Mouse (Mus musculus) CD4-positive, CD25-positive, alpha-beta regulatory T cell, adult 4 months (primary cell): ENCODE measurements around the gene Wrap53. TPM values are rescaled to one million over a fixed set of nuclear protein-coding genes. Genes with fewer than 3 reads are reported as not detected.
"Not testable (repeated sequence)": the region's sequence is repeated elsewhere in the genome, so short reads cannot be mapped to it uniquely, and the experiment has no call there.

Source experiments
- ATAC-seq: one replicate; pipeline ENCODE4 v1.8.0; 2017
- polyA plus RNA-seq, 2 experiments: library from polyadenylated mRNA; unstranded; fragments of 100-300 nt; shearing (Covaris generic); gene quantifications; one replicate each; pipeline ENCODE4 v1.2.1; 2017

Wrap53 gene
- polyA plus RNA-seq: 10 to 100 TPM; 23.0 to 31.9 TPM

DNA sequence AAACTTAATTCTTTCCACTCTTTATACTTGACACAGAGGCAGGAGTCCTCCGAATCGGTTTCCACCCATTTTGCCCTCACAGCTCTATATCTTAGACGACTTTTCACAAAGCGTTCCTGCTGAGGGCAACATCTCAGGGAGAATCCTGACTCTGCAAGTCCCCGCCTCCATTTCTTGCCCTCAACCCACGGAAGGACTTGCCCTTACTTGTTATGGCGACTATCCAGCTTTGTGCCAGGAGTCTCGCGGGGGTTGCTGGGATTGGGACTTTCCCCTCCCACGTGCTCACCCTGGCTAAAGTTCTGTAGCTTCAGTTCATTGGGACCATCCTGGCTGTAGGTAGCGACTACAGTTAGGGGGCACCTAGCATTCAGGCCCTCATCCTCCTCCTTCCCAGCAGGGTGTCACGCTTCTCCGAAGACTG lies at the start of gene Wrap53, which contains the start of gene Trp53:
Gene Wrap53 (minus strand): TSS at position 165 of the 424 bp plus-strand sequence.
Gene Trp53 (plus strand): TSS at position 269 of the 424 bp plus-strand sequence.
- ATAC-seq: peak; percentile 64

DNA sequence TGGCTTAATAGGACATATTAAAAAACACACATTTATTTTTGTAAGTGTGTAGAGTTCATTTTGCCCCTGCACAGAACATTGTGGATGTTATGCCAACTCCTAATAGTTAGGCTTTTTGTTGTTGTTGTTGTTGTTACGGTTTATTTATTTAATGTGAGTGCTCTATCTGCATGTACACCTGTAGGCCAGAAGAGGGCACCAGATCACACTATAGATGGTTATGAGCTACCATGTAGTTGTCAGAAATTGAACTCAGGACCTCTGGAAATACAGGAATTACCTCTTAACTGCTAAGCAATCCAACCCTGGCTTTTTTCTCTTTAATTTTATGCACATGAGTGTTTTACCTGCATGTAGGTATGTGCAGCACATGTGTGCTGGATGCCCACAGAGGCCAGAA lies 49.7 kb upstream of the Wrap53 start:
- no peak for ATAC-seq

DNA sequence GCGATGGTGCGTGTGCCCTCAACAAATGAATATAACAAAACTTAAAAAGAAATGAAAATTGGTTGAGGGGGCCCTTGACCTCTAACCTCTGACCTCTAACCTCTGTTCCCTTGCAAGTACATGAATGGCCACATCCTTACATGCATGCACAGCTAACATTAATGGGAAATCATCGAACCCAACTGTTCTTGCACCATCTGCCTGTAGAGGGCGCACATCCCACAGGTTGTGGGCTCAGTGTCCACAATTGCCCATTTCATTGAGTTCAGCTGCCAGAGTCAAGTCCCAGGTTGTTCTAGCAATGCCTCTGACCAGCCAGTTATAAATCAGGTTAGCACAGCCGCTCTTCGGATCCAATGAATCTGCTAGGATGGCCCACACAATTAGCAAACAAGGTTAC lies 48.2 kb upstream of the Wrap53 start:
- ATAC-seq: no peak

DNA sequence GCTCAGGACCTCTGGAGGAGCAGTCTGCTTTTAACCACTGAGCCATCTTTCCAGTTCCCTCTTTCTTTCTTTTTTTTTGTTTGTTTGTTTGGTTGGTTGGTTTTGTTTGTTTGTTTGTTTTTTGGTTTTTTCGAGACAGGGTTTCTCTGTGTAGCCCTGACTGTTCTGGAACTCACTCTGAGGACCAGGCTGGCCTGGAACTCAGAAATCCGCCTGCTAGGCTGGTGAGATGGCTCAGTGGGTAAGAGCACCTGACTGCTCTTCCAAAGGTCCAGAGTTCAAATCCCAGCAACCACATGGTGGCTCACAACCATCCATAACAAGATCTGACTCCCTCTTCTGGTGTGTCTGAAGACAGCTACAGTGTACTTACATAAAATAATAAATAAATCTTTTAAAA lies 44.3 kb upstream of the Wrap53 start:
- not testable (repeated sequence) for ATAC-seq

DNA sequence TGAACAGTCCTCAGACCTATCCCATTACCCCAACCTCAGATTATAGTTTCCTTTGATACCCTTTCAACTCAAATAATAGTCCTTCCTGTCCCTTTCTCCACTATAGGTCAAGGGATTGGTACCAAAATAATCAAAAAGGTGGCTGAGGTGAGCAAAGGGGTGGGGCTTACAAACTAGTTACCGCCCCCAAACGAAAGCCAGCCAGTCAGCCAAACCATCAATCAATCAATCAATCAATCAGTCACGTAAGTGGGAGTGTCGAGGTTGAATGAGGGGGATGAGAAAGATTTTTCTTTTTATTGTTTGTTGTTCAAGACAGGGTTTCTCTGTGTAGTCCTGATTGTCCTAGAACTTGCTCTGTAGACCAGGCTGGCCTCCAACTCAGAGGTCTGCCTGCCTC lies 43.0 kb upstream of the Wrap53 start:
- no peak for ATAC-seq

DNA sequence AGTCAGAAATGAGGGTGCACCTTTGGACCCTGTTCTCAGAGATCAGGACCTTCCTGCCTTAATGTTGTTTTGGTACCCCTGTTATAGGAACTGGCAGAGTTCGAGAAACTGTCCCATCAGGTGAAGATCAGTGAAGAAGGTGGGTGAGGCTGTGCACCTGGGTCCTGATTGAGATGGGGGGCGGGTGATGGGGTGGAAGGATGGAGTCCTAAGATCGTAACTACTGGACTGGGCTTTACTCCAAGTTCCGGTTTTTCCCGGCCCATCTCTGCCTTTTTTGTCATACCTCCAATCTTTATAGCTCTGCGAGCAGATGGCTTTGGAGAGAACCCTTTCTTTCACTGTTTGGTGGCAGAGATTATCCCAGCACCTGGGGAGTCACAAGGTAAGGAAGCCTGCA lies 42.4 kb upstream of the Wrap53 start:
- no peak for ATAC-seq

DNA sequence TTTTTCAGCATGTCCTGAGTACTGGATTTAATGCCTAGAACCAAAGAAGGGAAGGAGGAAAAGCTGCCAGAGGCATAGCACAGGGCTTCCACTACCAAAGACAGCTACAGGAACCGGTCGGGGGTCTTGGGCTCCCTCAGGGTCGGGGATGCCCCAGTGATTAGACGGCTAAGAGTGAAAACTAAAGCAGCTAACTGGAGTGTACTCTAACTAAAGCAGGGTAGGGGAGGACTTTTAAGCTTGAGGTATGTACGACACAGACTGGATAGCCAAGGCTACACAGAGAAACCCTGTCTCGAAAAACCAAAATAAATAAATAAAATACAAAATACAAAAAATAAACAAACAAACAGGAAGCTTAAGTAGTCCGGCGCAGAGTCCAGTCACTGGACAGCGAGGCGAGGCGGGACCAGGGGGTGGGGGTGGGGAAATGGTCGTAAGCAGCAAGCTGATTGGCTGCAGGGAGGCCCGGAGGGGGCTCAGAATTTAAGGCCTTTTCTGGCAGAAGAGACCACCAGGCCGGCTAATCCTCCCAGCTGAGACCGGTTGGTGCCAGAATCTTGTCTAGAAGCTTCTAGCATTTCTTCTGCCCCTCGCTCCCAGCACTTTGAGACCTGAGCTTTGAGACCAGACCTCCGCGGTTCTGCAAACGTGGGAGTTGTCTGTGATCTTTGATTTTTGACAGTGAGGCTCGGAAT lies 41.7 kb upstream of the Wrap53 start, which contains the start of gene Sat2:
Gene Sat2 (plus strand): TSS at position 454 of the 698 bp plus-strand sequence.
- no peak for ATAC-seq

DNA sequence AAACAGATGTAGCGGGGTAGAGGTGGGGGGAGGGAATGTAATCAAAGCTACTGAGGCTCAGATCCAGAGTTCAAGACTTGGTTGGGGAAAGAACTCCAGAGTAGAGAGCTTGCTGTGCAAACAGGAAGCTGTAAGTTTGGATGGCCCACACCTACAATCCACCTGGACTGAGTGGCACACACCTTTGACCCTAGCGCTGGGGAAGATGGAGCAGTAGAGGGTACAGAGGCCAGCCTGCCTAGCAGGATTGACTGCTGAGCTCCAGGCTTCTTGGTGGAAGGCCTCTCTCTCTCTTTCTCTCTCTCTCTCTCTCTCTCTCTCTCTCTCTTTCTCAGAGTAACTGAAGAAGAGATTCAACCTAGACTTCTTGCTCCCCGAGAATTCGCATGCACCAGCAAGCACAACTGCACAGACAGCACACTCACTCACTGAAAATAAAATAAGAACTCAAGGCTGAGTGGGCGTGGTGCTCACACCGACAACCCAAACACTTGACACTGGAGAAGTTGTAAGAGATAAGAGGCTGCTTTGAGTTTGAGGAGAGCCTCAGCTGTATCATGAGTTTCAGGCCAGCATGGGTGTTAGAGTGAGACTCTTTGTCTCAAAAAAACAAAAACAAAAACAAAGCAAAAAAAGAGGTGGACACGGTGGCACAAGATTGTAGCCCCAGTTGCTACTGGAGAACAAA lies 40.5 kb upstream of the Wrap53 start:
- ATAC-seq: no peak

DNA sequence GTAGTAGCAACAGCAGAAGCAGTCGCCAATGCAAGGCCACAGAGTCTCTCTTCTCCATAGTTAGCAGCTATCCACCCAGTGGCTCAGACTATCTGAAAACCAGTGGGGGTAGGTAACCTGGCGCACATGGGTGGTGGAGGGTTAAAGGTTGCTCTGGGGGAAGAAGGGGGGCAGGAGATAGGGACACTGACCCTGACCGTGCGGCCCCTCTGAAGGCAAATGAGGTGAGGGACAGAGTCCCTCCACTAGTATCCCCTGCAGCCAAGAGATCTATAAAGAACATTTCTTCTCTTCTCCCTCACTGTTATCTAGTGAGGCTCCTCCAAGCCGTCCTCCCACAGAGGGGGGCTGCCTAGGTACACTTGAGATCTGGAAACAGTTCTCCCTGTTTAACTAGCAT lies 37.8 kb upstream of the Wrap53 start, which contains the start of gene Shbg:
Gene Shbg (minus strand): TSS at position 101 of the 400 bp plus-strand sequence.
- ATAC-seq: no peak

DNA sequence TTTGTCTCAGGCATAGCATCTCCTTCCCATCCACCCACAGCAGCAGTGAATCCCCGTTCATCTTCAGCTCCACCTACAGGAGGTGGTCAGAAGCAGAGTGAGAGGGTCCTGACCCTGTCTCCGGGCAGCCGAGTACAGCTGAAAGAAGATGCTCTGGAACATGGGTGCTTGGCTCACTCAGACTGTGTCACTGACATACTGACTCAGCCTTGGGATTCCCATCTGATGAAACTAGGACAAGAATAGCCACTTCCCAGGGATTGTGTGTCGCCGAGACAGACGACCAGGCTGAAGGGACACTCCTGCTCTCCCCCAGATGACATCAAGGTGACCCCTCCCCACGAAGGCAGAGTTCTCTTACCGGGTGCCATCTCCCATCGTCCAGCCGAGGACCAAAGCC lies 36.7 kb upstream of the Wrap53 start:
- no peak for ATAC-seq

DNA sequence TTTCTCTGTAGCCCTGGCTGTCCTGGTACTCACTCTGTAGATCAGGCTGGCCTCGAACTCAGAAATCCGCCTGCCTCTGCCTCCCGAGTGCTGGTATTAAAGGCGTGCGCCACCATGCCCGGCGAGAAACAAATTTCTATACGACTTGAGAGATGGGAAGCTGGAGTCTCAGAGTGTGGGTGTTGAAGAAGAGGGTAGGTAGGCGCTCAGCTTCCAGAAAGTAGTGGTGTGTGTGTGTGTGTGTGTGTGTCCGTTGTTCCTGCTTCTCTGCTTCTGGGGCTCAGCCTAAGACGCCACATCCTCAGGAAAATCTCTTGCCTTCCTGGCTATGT lies 34.2 kb upstream of the Wrap53 start:
- not testable (repeated sequence) for ATAC-seq

DNA sequence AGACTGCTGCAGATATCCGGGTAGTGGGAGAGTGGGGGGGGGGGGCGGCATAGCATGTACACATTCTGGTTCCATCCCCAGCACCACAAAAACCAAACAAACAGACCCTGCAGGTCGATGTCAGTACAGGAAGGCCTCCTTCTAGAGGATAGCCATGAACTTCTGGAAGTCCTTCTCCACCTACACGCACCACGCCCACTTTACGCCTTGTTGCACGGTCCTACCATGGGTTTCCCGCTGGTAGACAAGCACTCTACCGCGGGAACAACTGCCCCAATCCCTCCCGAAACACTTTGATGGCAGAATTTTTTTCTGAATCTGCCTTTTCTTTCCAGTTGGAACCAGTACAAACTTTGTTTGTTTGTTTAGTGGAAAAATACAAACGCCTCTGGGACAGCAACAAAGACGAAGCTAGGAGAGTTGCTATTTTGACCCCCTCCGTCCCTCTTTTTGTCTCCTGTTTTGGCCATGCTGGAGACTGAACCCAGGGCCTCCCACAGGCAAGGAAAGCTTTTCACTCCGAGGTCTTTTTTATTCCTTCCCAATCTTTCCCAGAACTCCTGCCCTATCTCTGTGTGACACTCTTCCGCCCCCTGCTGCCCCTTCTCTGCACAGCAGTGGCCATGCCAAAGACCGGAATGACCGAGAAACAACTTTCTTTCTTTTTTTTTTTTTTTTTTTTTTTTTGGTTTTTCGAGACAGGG lies 33.6 kb upstream of the Wrap53 start:
- no peak for ATAC-seq

DNA sequence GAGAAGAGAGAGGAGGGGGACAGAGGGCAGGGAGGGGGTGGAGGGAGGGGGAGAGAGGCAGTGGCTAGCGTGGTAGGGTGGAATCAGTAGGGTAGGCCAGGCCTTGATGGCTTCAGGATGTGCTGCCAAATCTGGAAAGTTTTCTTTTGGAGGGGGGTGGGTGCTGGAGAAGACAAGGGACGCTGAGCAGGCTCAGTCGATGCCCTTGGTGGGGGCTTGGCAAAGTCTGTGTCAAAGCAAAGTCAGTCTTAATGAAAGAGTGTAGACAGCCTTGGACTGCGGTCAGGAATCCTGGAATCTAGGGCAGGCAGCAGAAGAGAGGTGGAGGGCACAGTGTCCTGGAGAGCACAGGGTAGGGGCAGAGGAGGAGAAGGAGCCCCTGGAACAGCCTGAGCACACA lies 30.8 kb upstream of the Wrap53 start:
- ATAC-seq: no peak

DNA sequence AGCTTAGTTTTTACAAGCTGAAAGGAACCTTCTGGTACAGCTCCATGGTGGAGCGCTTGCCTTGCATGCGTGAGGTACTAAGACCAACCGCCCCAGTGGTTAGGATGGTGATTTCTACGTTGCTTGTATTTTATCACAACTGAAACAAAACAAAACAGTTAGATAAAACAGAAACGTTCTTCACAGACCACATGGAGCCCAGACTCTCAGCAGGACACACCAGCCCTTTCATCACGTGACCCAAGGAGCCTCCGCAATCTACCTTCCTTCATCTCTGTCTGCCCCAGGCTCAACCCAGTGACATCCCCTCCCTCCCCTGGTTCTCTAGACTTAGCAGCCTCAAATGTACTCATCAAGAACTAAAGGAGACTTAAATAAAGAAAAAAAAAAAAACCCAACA lies 29.4 kb upstream of the Wrap53 start:
- ATAC-seq: no peak

DNA sequence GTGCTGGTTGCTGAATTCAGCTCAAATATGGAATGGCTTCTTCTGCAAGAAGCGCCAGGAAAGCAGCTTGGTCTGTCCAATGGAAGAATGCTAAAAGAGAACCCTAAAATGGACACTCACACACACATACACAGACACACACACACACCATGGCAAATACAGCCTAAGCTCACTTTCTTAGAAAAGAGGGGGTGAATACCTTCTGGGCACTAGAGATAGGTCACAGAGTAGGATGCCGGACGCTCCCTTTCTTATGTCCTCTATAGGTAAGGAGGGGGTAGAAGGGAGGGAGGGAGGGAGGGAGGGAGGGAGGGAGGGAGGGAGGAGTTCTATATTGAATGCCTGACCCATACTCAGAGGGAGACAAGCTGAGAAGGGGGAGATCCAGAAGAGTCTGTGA lies 28.5 kb upstream of the Wrap53 start:
- ATAC-seq: no peak

DNA sequence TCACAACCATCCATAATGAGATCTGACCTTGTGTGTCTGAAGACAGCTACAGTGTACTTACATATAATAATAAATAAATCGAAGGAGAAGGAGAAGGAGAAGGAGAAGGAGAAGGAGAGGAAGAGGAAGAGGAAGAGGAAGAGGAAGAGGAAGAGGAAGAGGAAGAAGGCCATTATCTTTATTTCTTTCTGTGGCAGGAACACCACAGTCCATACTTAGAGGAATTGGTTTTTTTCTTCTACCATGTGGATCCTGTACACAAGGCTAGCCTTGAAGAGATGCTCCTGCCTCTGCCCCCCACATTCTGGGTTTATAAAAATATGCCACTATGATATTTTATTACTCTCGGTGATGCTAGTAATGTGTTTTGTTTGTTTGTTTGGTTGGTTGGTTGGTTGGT lies 26.8 kb upstream of the Wrap53 start:
- ATAC-seq: no peak

DNA sequence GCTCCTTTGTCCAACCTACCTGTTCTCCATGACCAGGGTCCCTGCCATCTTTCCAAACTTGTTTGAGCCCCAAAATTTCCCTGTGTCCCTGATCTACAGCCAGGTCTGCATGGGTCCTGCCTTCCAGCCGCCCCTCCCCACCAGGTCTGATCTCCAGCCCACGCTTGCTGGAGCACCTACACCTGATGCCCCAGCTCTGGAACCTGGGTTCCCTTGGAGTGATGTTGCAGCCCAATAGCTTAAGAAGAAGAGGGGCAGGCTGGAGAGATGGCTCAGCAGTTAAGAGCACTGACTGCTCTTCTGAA lies 26.4 kb upstream of the Wrap53 start:
- no peak for ATAC-seq

DNA sequence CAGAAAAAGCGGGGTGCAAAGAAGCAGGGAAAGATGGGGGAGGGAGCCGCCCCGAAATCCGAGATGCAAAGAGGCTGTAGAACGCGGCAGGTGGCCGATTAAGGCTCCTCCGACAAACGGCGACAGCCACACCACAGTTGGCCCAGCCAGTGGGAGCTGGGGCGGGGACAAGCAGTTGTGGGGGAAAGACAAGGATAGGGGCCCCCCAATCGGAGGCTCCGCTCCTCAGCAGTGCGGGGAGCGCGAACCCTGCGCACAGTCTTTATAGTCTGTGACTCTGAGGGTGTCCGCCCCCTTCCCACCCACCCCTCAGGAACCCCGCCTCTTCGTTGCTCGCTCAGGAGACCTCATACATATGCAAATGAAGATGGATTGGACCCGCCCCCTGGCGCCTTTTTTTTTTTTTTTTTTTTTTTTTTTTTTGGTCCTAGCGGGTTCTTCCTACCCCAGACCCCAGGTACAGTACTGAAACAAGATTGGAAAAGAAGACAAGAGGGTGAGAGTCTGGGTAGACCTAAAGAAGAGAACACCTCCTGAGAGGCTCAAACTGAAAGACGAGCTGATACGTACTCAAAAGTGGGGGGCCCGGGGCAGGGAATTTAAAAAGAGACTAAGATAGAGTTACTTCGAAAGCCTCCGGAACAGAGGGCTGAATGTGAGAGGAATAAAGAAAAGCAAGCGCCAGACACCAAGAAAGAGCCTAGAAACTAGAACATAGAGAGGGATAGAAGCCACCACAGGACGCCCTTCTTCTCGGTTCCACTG lies 25.9 kb upstream of the Wrap53 start, which contains the start of gene Atp1b2:
Gene Atp1b2 (minus strand): TSS at position 217 of the 765 bp plus-strand sequence.
- ATAC-seq: peak; percentile 77

DNA sequence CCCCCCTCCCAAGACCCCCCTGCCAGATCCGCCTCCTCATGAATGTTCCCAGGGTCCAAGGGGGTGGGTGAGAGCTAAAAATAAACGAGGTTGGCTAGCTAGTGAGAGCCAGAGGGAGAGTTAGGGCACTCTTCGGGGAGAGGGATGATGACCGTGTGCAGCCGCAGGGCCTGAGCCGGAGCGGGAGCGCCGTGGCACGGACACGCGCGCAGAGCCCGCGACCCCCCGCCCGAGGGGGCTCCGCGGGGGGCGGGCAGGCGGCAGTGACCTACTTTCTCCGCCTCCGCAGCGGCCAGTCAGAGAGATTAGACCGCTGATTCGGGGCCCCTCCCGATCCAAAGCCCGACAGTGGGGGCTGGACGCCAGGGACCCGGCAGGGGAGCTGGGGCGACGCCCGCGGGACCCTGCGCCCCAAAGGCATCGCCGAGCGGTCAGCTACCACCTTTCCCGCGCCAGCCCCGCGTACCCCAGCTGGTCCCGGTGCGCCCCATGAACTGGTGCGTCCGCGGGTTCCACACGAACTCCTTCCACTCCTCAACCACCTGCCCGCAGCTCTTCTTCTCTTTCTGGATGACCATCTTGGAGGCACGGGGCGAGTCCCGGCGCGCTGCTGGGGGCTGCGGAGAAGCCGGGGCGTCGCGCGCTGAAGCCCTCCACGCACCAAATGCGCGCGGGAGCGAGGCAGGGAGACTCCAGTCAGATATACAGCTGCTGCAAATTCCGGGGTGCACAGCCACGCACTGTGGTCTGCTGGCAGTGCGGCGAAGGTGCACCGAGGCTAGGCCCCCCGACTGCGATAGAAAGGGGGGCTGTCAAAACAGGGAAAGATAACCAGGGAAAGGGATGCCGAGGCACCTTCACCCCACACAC lies 25.0 kb upstream of the Wrap53 start:
- peak; percentile 34 for ATAC-seq

DNA sequence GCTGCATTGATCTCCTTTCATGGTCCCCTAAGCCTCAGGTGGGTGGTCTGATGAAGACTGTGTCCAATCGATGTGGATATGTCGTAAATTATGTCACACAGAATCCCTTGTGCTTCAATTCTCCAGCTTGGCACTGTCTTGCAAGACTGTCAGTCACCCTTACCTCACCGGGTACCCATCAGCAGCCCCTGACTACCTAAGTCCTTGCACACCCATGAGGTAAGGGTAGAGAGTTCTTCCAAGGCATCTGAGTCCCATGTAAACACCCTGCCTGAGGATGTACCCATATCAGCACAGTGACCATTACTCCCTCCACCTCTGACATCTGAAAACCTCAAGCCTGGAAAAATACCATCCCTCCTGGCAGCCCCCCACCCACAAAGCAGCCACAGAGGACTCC lies 24.3 kb upstream of the Wrap53 start:
- ATAC-seq: no peak

DNA sequence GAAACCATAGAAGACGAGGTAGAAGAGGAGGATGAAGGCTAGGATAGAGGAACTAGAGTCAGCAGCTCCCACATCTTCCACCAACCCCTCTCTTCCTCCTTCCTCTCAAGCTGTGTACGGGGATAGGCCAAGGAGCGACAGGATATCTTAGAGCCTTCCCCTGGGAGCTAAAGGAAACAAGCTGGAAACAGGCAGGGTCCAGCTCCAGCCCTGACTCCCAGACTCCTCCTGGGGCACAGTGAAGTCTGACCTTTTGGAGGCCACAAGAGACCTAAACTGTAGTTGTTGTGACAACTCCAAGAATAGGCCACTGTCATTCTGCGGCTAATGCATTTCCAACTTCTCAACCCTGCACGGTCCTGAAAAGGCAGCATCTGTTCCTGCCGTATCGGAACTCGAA lies 23.5 kb upstream of the Wrap53 start:
- no peak for ATAC-seq

DNA sequence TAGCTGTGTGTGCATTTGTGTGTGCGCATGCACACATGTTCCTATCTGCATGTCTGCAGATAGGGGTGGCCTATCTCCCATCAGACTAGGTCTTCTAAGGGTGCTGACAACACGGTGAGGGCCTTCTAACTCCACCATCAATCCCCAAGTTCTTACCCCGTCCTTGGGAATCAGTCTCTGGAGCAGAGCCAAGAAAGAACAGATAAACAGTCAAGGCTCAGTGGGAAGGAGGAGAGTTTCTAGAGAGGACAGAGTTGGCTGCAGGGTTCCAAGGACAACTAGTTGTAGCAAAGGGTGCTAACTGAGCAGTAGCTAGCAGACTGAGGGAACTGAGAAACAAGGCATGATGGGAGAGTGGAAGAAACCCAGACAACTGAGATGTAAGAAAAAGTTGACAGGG lies 21.7 kb upstream of the Wrap53 start:
- ATAC-seq: no peak
